Comparison of ENCODE assay signal across 8 mouse cellular contexts in the genomic region with DNA sequence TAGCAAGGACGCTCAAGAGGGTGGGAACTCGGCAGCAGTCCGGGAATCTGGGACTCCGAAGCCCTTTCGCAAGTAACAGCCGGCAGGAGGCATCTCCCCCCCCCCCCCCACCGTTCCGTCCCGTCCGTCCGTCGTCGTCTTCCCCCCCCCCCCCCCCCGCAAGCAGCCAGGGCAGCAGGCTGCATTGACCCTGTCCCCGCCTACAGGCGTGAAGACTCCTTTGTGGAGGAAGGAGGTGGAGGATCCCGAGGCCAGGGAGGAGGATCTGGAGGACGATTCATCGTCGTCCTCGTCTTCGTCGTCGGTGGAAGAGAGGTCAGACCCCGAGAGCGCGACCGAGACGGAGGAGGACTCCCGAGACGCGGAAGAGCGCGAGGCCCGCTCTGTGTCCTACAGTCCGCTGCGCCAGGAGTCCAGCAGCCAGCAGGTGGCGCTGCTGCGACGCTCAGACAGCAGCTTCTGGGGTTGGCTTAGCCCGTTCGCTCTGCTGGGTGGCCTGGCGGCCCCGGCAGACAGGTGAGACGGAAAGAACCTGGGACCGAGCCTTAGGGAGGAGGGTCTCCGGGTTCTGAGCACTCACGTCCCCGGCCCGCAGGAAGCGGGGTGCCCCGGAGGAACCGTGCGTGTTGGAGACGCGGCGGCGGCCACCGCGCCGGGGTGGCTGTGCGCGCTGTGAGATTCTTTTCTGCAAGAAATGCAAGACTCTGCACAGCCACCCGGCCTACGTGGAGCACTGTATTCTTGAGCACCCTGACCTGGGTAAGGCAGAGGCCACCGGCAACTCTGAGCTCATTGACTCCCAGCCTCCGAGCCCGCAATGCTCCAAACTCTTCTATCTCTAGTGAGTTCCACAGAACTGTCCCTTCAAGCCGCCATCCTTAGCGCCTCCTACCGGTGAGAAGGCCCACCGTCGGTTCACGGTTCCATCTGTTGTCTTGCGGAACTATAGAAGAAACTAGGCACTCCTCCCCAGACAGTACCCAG. TPM values are rescaled to one million over a fixed set of nuclear protein-coding genes. Genes with fewer than 3 reads are reported as not detected.
A peak's percentile ranks its signal among the peaks of the same experiment; 100 is the strongest.
DNase-seq lines count a peak whose midpoint lies in the region; ATAC-seq and TF ChIP-seq lines count a peak whose summit lies in the region.

No protein-coding gene starts in this region.

- no peaks in the 10 kb centered on the region for H3K9me3 ChIP-seq in MEL (replicated peaks; ENCODE audit: insufficient read depth, low read length)
- H3K9me3 ChIP-seq in forebrain, embryonic 16.5 days (ENCODE audit: control insufficient read depth, low read length) = no peaks in the 10 kb centered on the region
- no peaks in the 10 kb centered on the region for H3K9me3 ChIP-seq in neural tube, embryonic 14.5 days (ENCODE audit: control insufficient read depth, low read length)

- peak; percentile 95 for ATAC-seq in forebrain, embryonic 16.5 days
- ATAC-seq in neural tube, embryonic 14.5 days (ENCODE audit: low read depth) = peak; percentile 95

- H3K27me3 ChIP-seq in MEL (ENCODE audit: control insufficient read depth in 1 of 2, insufficient read depth in 2 of 2, low read length in 2 of 2) = peaks cover 6 to 10% of the 10 kb centered on the region in 2 experiments
- peaks cover 36% of the 10 kb centered on the region for H3K27me3 ChIP-seq in forebrain, embryonic 16.5 days (replicated peaks; ENCODE audit: control insufficient read depth, insufficient read depth, low read length)
- peaks cover 28% of the 10 kb centered on the region for H3K27me3 ChIP-seq in neural tube, embryonic 14.5 days (ENCODE audit: control insufficient read depth, insufficient read depth, low read length)
- H3K27me3 ChIP-seq in testis, adult 2 months (ENCODE audit: control insufficient read depth, insufficient read depth, low read length) = no peaks in the 10 kb centered on the region; the same call in 1 of the 2 replicates

- H3K27ac ChIP-seq in MEL (ENCODE audit: control insufficient read depth, low read depth, low read length) = no peak overlapping the region
- H3K27ac ChIP-seq in forebrain, embryonic 16.5 days (ENCODE audit: low read length) = no peak overlapping the region
- H3K27ac ChIP-seq in neural tube, embryonic 14.5 days (ENCODE audit: low read depth, low read length) = no peak overlapping the region
- H3K27ac ChIP-seq in testis, adult 2 months (ENCODE audit: control insufficient read depth, insufficient read depth, low read depth, low read length) = no peak overlapping the region

- peak; percentile 97 for DNase-seq in MEL (ENCODE audit: low read depth, low spot score)
- DNase-seq in cerebellum, adult 11-12 months = peak; percentile 88
- DNase-seq in heart, postnatal 25 days (ENCODE audit: low spot score) = peak; percentile 70
- peak; percentile 92 for DNase-seq in layer of hippocampus, adult 11-12 months (ENCODE audit: low spot score)
- DNase-seq in lung, adult 18-20 months = peak; percentile 83 to 85

- peak overlapping the region; percentile 77 for H3K4me2 ChIP-seq in forebrain, embryonic 16.5 days (ENCODE audit: low read length)
- peak overlapping the region; percentile 73 for H3K4me2 ChIP-seq in neural tube, embryonic 14.5 days (ENCODE audit: low read depth, low read length)

- H3K36me3 ChIP-seq in MEL (ENCODE audit: control insufficient read depth in 1 of 2, insufficient read depth in 2 of 2, low read length in 2 of 2) = no peaks in the 10 kb centered on the region
- no peaks in the 10 kb centered on the region for H3K36me3 ChIP-seq in forebrain, embryonic 16.5 days (ENCODE audit: control insufficient read depth, insufficient read depth)
- H3K36me3 ChIP-seq in neural tube, embryonic 14.5 days (ENCODE audit: control insufficient read depth, insufficient read depth, low read length) = no peaks in the 10 kb centered on the region
- H3K36me3 ChIP-seq in testis, adult 2 months (ENCODE audit: control insufficient read depth, insufficient read depth, low read length) = no peaks in the 10 kb centered on the region

- peak in 1 of 2 experiments; percentile 21; a peak in 1 of 4 replicates for TF ChIP-seq EP300 in MEL (IDR thresholded peaks at IDR 0.05; ENCODE audit: low read depth in 1 of 2, low read length in 2 of 2)

- TF ChIP-seq RAD21 in MEL (IDR thresholded peaks at IDR 0.05; ENCODE audit: low read depth, low read length) = peak; percentile 89

- no peaks in the 10 kb centered on the region for H3K4me1 ChIP-seq in MEL (ENCODE audit: control insufficient read depth in 1 of 2, insufficient read depth in 2 of 2, low read length in 2 of 2)
- H3K4me1 ChIP-seq in forebrain, embryonic 16.5 days (replicated peaks; ENCODE audit: control insufficient read depth, insufficient read depth, low read length) = peaks cover 11% of the 10 kb centered on the region
- H3K4me1 ChIP-seq in neural tube, embryonic 14.5 days (ENCODE audit: control insufficient read depth, insufficient read depth, low read length) = 0 out of 2 replicates have a peak, but pooled peaks cover 2% of the 10 kb centered on the region
- peaks cover 25% of the 10 kb centered on the region for H3K4me1 ChIP-seq in testis, adult 2 months (ENCODE audit: control insufficient read depth, insufficient read depth, low read length)

- H3K9ac ChIP-seq in MEL (ENCODE audit: control insufficient read depth, low read depth, low read length, poor library complexity, severe bottlenecking) = peak overlapping the region; percentile 75
- peak overlapping the region; percentile 72 for H3K9ac ChIP-seq in forebrain, embryonic 16.5 days (replicated peaks; ENCODE audit: low read depth, low read length)
- peak overlapping the region; percentile 54 for H3K9ac ChIP-seq in neural tube, embryonic 14.5 days (replicated peaks; ENCODE audit: low read depth, low read length)

- no peaks in the 10 kb centered on the region; the same call in 1 of the 2 replicates for H3K79me2 ChIP-seq in MEL (ENCODE audit: control insufficient read depth, insufficient read depth, low read length, poor library complexity)

- intact Hi-C loops in heart, postnatal 25 days (cut with DNase I) = loop anchor here (2.0 to 5.0 kb wide), 2 partner anchors 117 to 298 kb away; no protein-coding TSS in a partner anchor

- peak overlapping the region; percentile 72 to 82 for H3K4me3 ChIP-seq in MEL (ENCODE audit: control insufficient read depth in 1 of 2, insufficient read depth in 1 of 2, low read depth in 2 of 2, low read length in 2 of 2)
- H3K4me3 ChIP-seq in forebrain, embryonic 16.5 days (replicated peaks; ENCODE audit: low read length) = peak overlapping the region; percentile 72
- peak overlapping the region; percentile 41 for H3K4me3 ChIP-seq in neural tube, embryonic 14.5 days (ENCODE audit: low read depth, low read length)
- H3K4me3 ChIP-seq in testis, adult 2 months (ENCODE audit: control insufficient read depth, low read depth, low read length) = peak overlapping the region; percentile 89

- TF ChIP-seq CTCF in MEL (IDR thresholded peaks at IDR 0.05 in 2 of 3, conservative IDR thresholded peaks at IDR 0.05 in 1 of 3; ENCODE audit: control insufficient read depth in 1 of 3, insufficient read depth in 1 of 3, low read depth in 2 of 3, low read length in 3 of 3, poor library complexity in 1 of 3, severe bottlenecking in 1 of 3) = peak; percentile 86 to 99 (median 98)
- peak; percentile 99 for TF ChIP-seq CTCF in testis, adult 2 months (IDR thresholded peaks at IDR 0.05; ENCODE audit: control insufficient read depth, insufficient read depth, insufficient replicate concordance, low read depth, low read length)

- under 1% methylated on average over 66 of the region's 75 CpGs for WGBS in forebrain, embryonic 16.5 days
- WGBS in neural tube, embryonic 14.5 days = under 1% methylated on average over 64 of the region's 75 CpGs

- no peak; a peak in 1 of 4 replicates for TF ChIP-seq POLR2A in MEL (IDR thresholded peaks at IDR 0.05; ENCODE audit: control insufficient read depth in 1 of 2, insufficient read depth in 1 of 2, low read depth in 1 of 2, low read length in 2 of 2, poor library complexity in 1 of 2)
- no peak for TF ChIP-seq POLR2A in testis, adult 2 months (IDR thresholded peaks at IDR 0.05; ENCODE audit: control insufficient read depth, low read depth, low read length)

RNA-seq across cellular contexts. Expression of gene 1700020L24Rik, which starts 2.9 kb away (rescaled TPM):
- not detected in 2 replicates for total RNA-seq in MEL (2012; rRNA removed)
- under 1 TPM in 1 of 2 experiments, not detected in 1; 0.60 TPM for polyA plus RNA-seq in MEL (2012; ENCODE audit: insufficient read depth in 1 of 2, insufficient read length in 2 of 2, low read depth in 1 of 2, low replicate concordance in 2 of 2, missing spikeins in 1 of 2)
- polyA plus RNA-seq in forebrain, embryonic 16.5 days (2015; fragmentation: Nextera tagmentation; extraction: Ambion mirVana) = 0.26 and 1.0 TPM in 2 replicates
- total RNA-seq in heart, postnatal 25 days (2021) = not detected
- polyA plus RNA-seq in neural tube, embryonic 14.5 days (2014; fragmentation: Nextera tagmentation; extraction: Ambion mirVana) = 0.62 and 0.76 TPM in 2 replicates
- polyA plus RNA-seq in testis, adult 2 months (2012; rRNA removed) = 256 and 289 TPM in 2 replicates

RNA-seq across cellular contexts. Expression of gene Gas2l2, which starts 11.1 kb away (rescaled TPM):
- not detected in 2 replicates for total RNA-seq in MEL (2012; rRNA removed)
- polyA plus RNA-seq in MEL (2012; ENCODE audit: insufficient read depth in 1 of 2, insufficient read length in 2 of 2, low read depth in 1 of 2, low replicate concordance in 2 of 2, missing spikeins in 1 of 2) = not detected
- polyA plus RNA-seq in forebrain, embryonic 16.5 days (2015; fragmentation: Nextera tagmentation; extraction: Ambion mirVana) = 0.39 and 0.81 TPM in 2 replicates
- not detected for total RNA-seq in heart, postnatal 25 days (2021)
- polyA plus RNA-seq in neural tube, embryonic 14.5 days (2014; fragmentation: Nextera tagmentation; extraction: Ambion mirVana) = 0.17 and 0.70 TPM in 2 replicates
- 0.08 TPM in 1 of 2 replicates, not detected in the other for polyA plus RNA-seq in testis, adult 2 months (2012; rRNA removed)

RNA-seq across cellular contexts. Expression of gene Mmp28, which starts 22.5 kb away (rescaled TPM):
- not detected in 2 replicates for total RNA-seq in MEL (2012; rRNA removed)
- under 1 TPM in 1 of 2 experiments, not detected in 1; 0.03 TPM for polyA plus RNA-seq in MEL (2012; ENCODE audit: insufficient read depth in 1 of 2, insufficient read length in 2 of 2, low read depth in 1 of 2, low replicate concordance in 2 of 2, missing spikeins in 1 of 2)
- 1.8 and 1.9 TPM in 2 replicates for polyA plus RNA-seq in forebrain, embryonic 16.5 days (2015; fragmentation: Nextera tagmentation; extraction: Ambion mirVana)
- total RNA-seq in heart, postnatal 25 days (2021) = 1 to 10 TPM; 4.6 to 5.7 TPM
- 1.9 and 5.7 TPM in 2 replicates for polyA plus RNA-seq in neural tube, embryonic 14.5 days (2014; fragmentation: Nextera tagmentation; extraction: Ambion mirVana)
- 0.58 and 0.93 TPM in 2 replicates for polyA plus RNA-seq in testis, adult 2 months (2012; rRNA removed)

RNA-seq across cellular contexts. Expression of gene Rasl10b, which starts 31.4 kb away (rescaled TPM):
- not detected in 2 replicates for total RNA-seq in MEL (2012; rRNA removed)
- under 1 TPM in 1 of 2 experiments, not detected in 1; 0.04 TPM for polyA plus RNA-seq in MEL (2012; ENCODE audit: insufficient read depth in 1 of 2, insufficient read length in 2 of 2, low read depth in 1 of 2, low replicate concordance in 2 of 2, missing spikeins in 1 of 2)
- 24.7 and 31.4 TPM in 2 replicates for polyA plus RNA-seq in forebrain, embryonic 16.5 days (2015; fragmentation: Nextera tagmentation; extraction: Ambion mirVana)
- total RNA-seq in heart, postnatal 25 days (2021) = 10 to 100 TPM; 49.6 to 60.1 TPM
- polyA plus RNA-seq in neural tube, embryonic 14.5 days (2014; fragmentation: Nextera tagmentation; extraction: Ambion mirVana) = 21.3 and 24.0 TPM in 2 replicates
- polyA plus RNA-seq in testis, adult 2 months (2012; rRNA removed) = 2.0 and 2.1 TPM in 2 replicates

RNA-seq across cellular contexts. Expression of gene Taf15, which starts 32.5 kb away (rescaled TPM):
- total RNA-seq in MEL (2012; rRNA removed) = 31.8 and 51.2 TPM in 2 replicates
- 100 to 1,000 TPM in 1 of 2 experiments, not detected in 1; 236 TPM for polyA plus RNA-seq in MEL (2012; ENCODE audit: insufficient read depth in 1 of 2, insufficient read length in 2 of 2, low read depth in 1 of 2, low replicate concordance in 2 of 2, missing spikeins in 1 of 2)
- polyA plus RNA-seq in forebrain, embryonic 16.5 days (2015; fragmentation: Nextera tagmentation; extraction: Ambion mirVana) = 8.8 and 17.1 TPM in 2 replicates
- 10 to 100 TPM; 33.7 to 33.8 TPM for total RNA-seq in heart, postnatal 25 days (2021)
- 9.5 and 20.4 TPM in 2 replicates for polyA plus RNA-seq in neural tube, embryonic 14.5 days (2014; fragmentation: Nextera tagmentation; extraction: Ambion mirVana)
- 32.4 and 49.6 TPM in 2 replicates for polyA plus RNA-seq in testis, adult 2 months (2012; rRNA removed)

Comparison
In these comparisons a context has a peak if more than half of its experiments do, and no peak if none do; other contexts are left out.
1. RNA of gene 1700020L24Rik, which starts 2.9 kb away (polyA plus RNA-seq): 256 to 289 TPM in testis, adult 2 months; 0.26 to 1.0 TPM in forebrain, embryonic 16.5 days, 0.62 to 0.76 TPM in neural tube, embryonic 14.5 days and 0.60 TPM in MEL; every median in the first group is over 100 times any median in the second.
2. Peak in every context shown above with its lines, with median percentiles within 50 percentile points of each other: DNase-seq, H3K4me3 ChIP-seq and H3K9ac ChIP-seq.